Mouse (Mus musculus) heart, postnatal 0 days (tissue): ENCODE data around the gene Meis3. TPM values are rescaled to one million over a fixed set of nuclear protein-coding genes. Genes with fewer than 3 reads are reported as not detected.

ENCODE experiments used
- ATAC-seq: fragments of 200-750 bp; cut with Nextera tagmentation; 2 replicates; pipeline ENCODE4 v1.8.0; 2017; ENCODE audit warnings: low read depth, moderate number of reproducible peaks, moderate library complexity; ENCODE audit not compliant: insufficient read depth
- DNase-seq: peaks from one replicate; pipeline ENCODE4 v3.0.0-alpha.2; 2016; ENCODE audit warnings: low spot score
- H3K27ac ChIP-seq: fragments of 300-500 bp; sonication (generic); 2 replicates; pipeline ENCODE4 v1.5.1; 2014; ENCODE audit warnings: low read depth, mild to moderate bottlenecking
- H3K27me3 ChIP-seq: fragments of 300-500 bp; sonication (generic); 2 replicates; pipeline ENCODE4 v1.6.1; 2014; ENCODE audit warnings: low read length, mixed read lengths; ENCODE audit not compliant: control insufficient read depth, insufficient read depth
- H3K36me3 ChIP-seq: fragments of 300-500 bp; sonication (generic); replicated peaks from 2 replicates; pipeline ENCODE4 v1.6.1; 2014; ENCODE audit warnings: low read length, mixed read lengths; ENCODE audit not compliant: control insufficient read depth, insufficient read depth
- H3K4me1 ChIP-seq: fragments of 300-500 bp; sonication (generic); 2 replicates; pipeline ENCODE4 v1.6.1; 2014; ENCODE audit warnings: antibody characterized with exemption; ENCODE audit not compliant: control insufficient read depth, insufficient read depth
- H3K4me2 ChIP-seq: fragments of 300-500 bp; sonication (generic); 2 replicates; pipeline ENCODE4 v1.6.1; 2014; ENCODE audit warnings: low read depth, mild to moderate bottlenecking, low read length, moderate library complexity
- H3K4me3 ChIP-seq: fragments of 300-500 bp; sonication (generic); 2 replicates; pipeline ENCODE4 v1.5.1; 2014; ENCODE audit warnings: low read depth, low read length
- H3K9ac ChIP-seq: fragments of 300-500 bp; sonication (generic); replicated peaks from 2 replicates; pipeline ENCODE4 v1.6.1; 2014; ENCODE audit warnings: low read depth, low read length, mixed read lengths
- H3K9me3 ChIP-seq: fragments of 300-500 bp; sonication (generic); replicated peaks from 2 replicates; pipeline ENCODE4 v1.6.1; 2016; ENCODE audit warnings: low read length; ENCODE audit not compliant: control insufficient read depth
- CTCF ChIP-seq: IDR thresholded peaks from 2 replicates; pipeline ENCODE4 v1.5.1; 2016; ENCODE audit warnings: antibody characterized with exemption, control low read depth, low read depth
- EP300 ChIP-seq: IDR thresholded peaks from 2 replicates; pipeline ENCODE4 v1.6.1; 2016; ENCODE audit warnings: antibody characterized with exemption, low read depth
- WGBS: fragments of 180-500 bp; shearing (Covaris S2); extraction: QIAGEN DNeasy Blood & Tissue Kit; methylation state at CpG from one replicate; pipeline ENCODE4 v1.1.7; 2014; 5-methylcytosine and 5-hydroxymethylcytosine counted together
- polyA plus RNA-seq: library from polyadenylated mRNA; unstranded; fragments of >200 nt; fragmentation: Nextera tagmentation; extraction: Ambion mirVana; gene quantifications from 2 replicates; pipeline ENCODE4 v1.2.1, GENCODE M21; 2015
- total RNA-seq: library from RNA; depleted of rRNA; stranded (reverse); fragments of >200 nt; gene quantifications from 2 replicates; pipeline ENCODE4 v1.2.3, GENCODE M21; 2014; ENCODE audit warnings: low replicate concordance

Gene Meis3
- total and polyA plus RNA-seq, 2 experiments from 2014 or later, result 7.7 to 8.1 TPM

DNA sequence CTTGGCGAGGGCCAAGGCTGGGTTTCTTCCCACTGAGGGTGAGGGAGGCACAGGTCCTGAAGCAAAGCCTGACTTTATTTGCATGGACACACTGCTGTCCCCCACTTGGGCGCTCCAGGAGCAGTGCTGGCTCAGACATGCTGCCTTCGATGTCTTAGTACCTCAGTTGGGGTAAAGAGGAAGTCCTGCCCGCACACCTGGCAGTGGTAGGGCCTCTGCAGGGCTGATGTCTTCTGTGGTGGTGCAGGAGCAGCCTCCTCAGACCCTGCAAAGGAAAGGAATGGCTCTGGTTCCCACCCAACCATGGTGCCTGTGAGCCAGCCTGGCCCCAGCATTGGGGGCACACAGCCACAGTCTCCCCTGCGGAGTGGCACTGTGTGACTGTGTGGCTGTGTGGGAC lies 22.3 kb downstream of the Meis3 start:
- H3K4me1 ChIP-seq, result no peaks in the 10 kb centered on the region
- no peak overlapping the region for H3K4me2 ChIP-seq
- ATAC-seq, result no peak
- WGBS, result 67% methylated on average over 5 of the region's 5 CpGs
- no peaks in the 10 kb centered on the region for H3K9me3 ChIP-seq
- no peak overlapping the region for H3K9ac ChIP-seq
- no peak overlapping the region for H3K4me3 ChIP-seq
- TF ChIP-seq EP300 (no peak), CTCF (no peak)
- DNase-seq, result no peak
- H3K36me3 ChIP-seq, result peaks cover 37% of the 10 kb centered on the region
- H3K27ac ChIP-seq, result peak overlapping the region; percentile 7; the same call in 1 of the 2 replicates
- H3K27me3 ChIP-seq, result no peaks in the 10 kb centered on the region

DNA sequence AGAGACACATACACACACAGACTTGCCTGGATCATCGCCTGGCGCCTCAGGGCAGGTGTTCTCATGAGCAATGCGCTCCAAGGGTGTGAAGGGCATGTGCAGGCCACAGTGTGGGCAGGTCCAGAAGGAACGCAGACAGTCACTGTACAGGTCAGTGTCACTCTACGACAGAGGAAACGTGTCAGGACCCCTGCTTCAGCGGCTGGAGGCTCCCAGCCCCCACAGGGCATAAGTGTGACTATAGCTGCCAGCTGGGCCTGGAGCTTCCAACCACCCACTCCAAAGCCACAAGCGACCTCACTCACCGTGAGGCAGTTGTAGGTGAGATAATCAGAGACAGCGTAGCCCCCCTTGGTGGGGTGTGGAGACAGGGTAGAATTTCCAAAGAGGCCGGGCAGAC lies 23.6 kb downstream of the Meis3 start:
- Histone ChIP-seq H3K9ac (no peak overlapping the region), H3K27me3 (no peaks in the 10 kb centered on the region), H3K36me3 (peaks cover 44% of the 10 kb centered on the region), H3K9me3 (no peaks in the 10 kb centered on the region), H3K27ac (no peak overlapping the region), H3K4me1 (no peaks in the 10 kb centered on the region), H3K4me2 (no peak overlapping the region), H3K4me3 (no peak overlapping the region)
- DNase-seq, result no peak
- 76% methylated on average over 11 of the region's 11 CpGs for WGBS
- no peak for ATAC-seq
- TF ChIP-seq EP300, result no peak
- TF ChIP-seq CTCF, result no peak

DNA sequence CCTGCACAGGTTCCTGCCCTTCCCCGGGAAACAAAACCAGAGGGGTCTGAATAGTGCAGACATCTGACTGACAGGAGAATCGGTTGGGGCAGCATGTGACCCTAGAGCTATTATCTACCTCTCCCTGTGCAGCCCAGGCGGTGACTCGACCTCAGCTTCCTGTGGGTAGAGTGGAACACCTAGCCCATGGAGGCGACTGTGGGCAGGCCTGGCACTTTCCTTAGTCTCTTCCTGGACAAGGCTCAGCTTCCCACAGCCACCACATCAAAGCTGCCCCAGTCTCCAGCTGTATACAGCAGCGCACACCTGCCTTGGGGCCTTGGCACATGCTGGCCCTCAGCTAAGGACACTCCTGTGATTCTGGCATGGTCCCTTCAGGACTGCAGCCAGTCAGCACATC lies 26.2 kb downstream of the Meis3 start:
- no peak for ATAC-seq
- Histone ChIP-seq H3K4me3 (no peak overlapping the region), H3K4me2 (no peak overlapping the region), H3K9ac (no peak overlapping the region), H3K27me3 (no peaks in the 10 kb centered on the region), H3K27ac (no peak overlapping the region), H3K4me1 (no peaks in the 10 kb centered on the region), H3K36me3 (peaks cover 56% of the 10 kb centered on the region), H3K9me3 (no peaks in the 10 kb centered on the region)
- no peak for TF ChIP-seq EP300
- no peak for TF ChIP-seq CTCF
- DNase-seq, result no peak
- WGBS, result 74% methylated on average over 6 of the region's 6 CpGs

DNA sequence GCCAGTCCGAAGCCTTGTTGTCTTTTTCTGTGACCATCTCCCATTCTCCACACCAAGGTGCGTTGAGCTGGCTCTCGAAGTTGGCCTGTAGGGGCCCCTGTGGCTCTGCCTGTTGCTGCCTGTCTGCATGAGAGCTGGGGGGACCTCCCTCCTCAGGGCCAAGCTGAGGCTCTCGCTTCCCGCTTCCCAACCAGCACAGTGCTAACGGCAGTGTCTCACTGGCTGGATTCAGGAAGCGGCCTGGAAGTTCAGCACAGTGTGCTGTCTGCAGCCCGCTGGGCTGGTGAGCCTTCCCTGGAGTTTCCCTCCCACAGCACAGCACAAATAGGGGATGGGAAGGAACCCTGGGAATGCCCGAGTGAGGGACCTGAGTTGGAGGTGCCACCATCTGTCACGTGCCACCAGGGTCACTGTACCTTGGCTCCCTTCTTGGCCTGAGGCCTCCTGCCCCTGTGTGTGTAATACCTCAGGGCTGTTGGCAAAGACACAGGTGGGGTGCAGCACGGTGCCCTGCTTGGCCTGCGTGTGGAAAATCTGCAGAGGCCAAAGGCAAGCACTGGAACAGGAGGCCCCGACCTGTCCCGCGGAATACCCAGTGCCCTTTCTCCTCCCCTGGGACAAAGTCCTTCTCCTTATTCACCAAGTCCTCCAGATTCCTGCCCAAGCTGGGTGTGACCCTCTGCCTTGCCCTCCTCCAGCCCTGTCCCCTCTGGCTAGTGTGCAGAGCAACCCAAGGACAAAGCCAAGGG lies 28.0 kb downstream of the Meis3 start:
- no peak for DNase-seq
- no peak for ATAC-seq
- Histone ChIP-seq H3K4me2 (no peak overlapping the region), H3K4me3 (no peak overlapping the region), H3K4me1 (no peaks in the 10 kb centered on the region), H3K9ac (no peak overlapping the region), H3K27ac (no peak overlapping the region), H3K9me3 (no peaks in the 10 kb centered on the region), H3K36me3 (peaks cover 56% of the 10 kb centered on the region), H3K27me3 (no peaks in the 10 kb centered on the region)
- 81% methylated on average over 15 of the region's 15 CpGs for WGBS
- no peak for TF ChIP-seq CTCF

DNA sequence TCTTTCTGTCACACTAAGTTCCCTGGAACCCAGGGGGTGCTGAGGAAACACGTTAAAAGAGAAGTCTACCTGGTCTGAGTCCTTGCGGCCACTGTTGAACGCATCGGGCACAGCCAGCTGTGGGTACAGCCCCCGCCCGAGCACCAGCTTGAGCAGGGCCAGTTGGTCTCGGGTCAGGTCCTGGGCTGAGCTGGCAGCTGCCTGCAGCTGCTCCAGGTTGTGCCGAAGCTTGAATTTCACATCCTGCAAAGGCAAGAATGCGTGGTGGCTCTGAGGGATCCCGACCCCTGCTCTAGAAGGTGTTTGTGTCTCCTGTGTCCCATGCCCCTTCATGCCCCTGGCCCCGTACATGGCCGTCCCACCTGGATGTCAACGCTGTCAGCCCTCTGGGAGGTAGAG lies 28.6 kb downstream of the Meis3 start:
- WGBS, result 91% methylated on average over 13 of the region's 13 CpGs
- H3K9ac ChIP-seq, result no peak overlapping the region

DNA sequence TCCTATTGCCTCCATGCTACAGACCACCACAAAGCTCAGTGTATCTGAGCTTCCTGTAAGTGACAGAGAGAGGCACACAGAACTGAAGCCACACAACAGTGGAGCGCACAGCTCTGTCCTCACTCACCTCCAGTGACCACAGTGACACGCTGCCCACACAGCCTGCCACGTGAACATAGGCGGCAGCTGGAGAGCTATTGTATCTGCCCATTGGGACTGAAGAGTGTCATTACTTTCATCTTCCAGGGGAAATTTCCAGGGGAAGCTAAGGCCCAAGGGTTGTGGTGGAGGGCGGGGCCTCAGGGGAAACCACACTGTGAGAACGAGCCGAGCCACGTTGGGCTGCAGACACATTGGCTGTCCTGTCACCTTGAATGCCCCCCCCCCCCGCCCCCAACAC lies 29.9 kb downstream of the Meis3 start:
- no peak overlapping the region for H3K27ac ChIP-seq
- no peak overlapping the region for H3K4me3 ChIP-seq
- H3K9ac ChIP-seq, result no peak overlapping the region
- no peak overlapping the region for H3K4me2 ChIP-seq
- H3K27me3 ChIP-seq, result no peaks in the 10 kb centered on the region
- ATAC-seq (no peak), DNase-seq (no peak)
- no peak for TF ChIP-seq EP300
- no peak for TF ChIP-seq CTCF
- peaks cover 56% of the 10 kb centered on the region for H3K36me3 ChIP-seq
- no peaks in the 10 kb centered on the region for H3K9me3 ChIP-seq
- H3K4me1 ChIP-seq, result no peaks in the 10 kb centered on the region
- WGBS, result 73% methylated on average over 9 of the region's 9 CpGs

More for the DNA sequence above, 28.6 kb downstream of the Meis3 start:
- H3K36me3 ChIP-seq, result peaks cover 50% of the 10 kb centered on the region
- DNase-seq (no peak), ATAC-seq (no peak)
- no peaks in the 10 kb centered on the region for H3K27me3 ChIP-seq
- no peak for TF ChIP-seq CTCF
- no peak for TF ChIP-seq EP300
- H3K9me3 ChIP-seq, result no peaks in the 10 kb centered on the region
- H3K4me3 ChIP-seq, result no peak overlapping the region
- no peak overlapping the region for H3K27ac ChIP-seq
- H3K4me1 ChIP-seq, result no peaks in the 10 kb centered on the region
- no peak overlapping the region for H3K4me2 ChIP-seq
